Mouse (Mus musculus) adrenal gland, postnatal 14 days (tissue): ENCODE data around the gene Tmem176b. TPM values are rescaled to one million over a fixed set of nuclear protein-coding genes. Genes with fewer than 3 reads are reported as not detected.
"Not testable (repeated sequence)": the region's sequence is repeated elsewhere in the genome, so short reads cannot be mapped to it uniquely, and the experiment has no call there.

ENCODE experiments used
- DNase-seq: peaks from one replicate; pipeline ENCODE4 v3.0.0; 2021; ENCODE audit warnings: mixed read lengths
- total RNA-seq: library from RNA; stranded (reverse); gene quantifications from 2 replicates; pipeline ENCODE4 v1.2.3, GENCODE M21; 2021

Tmem176b gene
- total RNA-seq, 1 experiment from 2014 or later, result 324 TPM

DNA sequence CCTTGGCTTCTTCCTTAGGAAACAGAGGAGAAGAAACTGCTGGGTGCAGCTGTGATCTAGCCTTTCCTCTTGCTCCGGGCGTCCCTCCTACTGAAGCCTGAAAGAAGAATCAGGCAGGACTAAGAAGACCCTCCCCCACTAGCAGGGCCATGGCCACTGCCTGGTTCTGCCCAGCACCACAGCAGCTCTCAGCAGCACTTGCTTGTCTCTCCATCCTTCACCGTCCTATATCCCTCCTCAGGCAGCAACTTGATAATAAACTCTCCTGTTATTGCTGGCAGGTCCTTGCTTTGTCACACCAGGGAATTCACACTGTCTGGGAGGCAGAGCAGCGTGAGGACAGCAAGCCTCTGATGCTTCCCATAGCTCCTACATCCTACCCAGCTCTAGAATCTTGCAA, 3.8 kb upstream of the Tmem176b start:
- DNase-seq, result no peak

GRCm38 (mm10) chr6:48842111-48842842, 981 bp upstream of the Tmem176b start:
- DNase-seq, result peak; percentile 79

- DNase-seq, result peak; percentile 77
Measured at GRCm38 (mm10) chr6:48840371-48840969, 826 bp downstream of the Tmem176b start, which contains the start of gene Tmem176a. Gene Tmem176a, plus strand, starts transcription at chr6:48840919.

- DNase-seq, result peak; percentile 29
Measured at GRCm38 (mm10) chr6:48838321-48839080, 2.8 kb downstream of the Tmem176b start.

DNA sequence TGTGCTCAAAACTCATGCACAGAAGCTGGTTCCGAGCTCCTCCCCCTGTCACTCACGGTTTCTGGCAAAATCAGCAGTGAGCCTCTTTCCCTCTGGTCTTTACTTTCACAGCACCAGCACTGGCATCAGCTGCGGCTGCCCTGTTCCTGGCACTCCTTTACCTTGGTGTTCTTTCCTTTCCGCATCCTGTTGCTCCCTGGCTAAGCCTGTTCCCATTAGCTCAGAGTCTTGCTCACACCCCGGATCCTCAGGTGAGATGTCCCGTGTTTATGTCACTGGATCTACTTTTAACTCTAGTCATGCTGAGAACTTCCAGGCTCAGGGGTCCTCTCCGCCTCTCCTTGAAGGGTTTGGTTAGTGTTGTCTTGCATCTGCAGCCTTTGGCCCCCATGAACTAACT, 3.8 kb downstream of the Tmem176b start:
- DNase-seq, result no peak

- no peak for DNase-seq
Measured at GRCm38 (mm10) chr6:48836146-48836545, 5.2 kb downstream of the Tmem176b start.

DNA sequence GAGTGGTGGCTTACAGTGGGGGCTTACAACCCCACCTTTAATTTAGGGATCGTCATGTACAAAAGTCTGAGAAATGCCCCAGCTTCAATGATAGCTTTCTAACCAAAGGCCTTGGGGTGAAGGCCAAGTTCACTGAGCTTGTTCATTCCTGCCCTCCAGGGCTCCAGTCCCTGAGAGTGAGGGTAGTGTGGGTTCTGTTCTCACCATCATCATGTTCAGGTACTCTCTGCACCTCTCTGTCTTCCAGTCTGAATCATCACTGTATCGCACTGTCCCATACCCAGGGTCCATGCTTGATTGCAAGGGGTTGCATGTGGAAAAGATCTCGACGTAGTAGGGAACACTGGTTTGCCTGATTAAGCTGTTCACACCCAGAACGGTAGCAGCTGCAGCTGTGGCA, 6.1 kb downstream of the Tmem176b start:
- no peak for DNase-seq

- no peak for DNase-seq
Measured at GRCm38 (mm10) chr6:48833515-48833914, 7.8 kb downstream of the Tmem176b start.

GRCm38 (mm10) chr6:48832426-48832825, 8.9 kb downstream of the Tmem176b start:
- no peak for DNase-seq

GRCm38 (mm10) chr6:48831141-48831540, 10.2 kb downstream of the Tmem176b start:
- peak; percentile 64 for DNase-seq

DNA sequence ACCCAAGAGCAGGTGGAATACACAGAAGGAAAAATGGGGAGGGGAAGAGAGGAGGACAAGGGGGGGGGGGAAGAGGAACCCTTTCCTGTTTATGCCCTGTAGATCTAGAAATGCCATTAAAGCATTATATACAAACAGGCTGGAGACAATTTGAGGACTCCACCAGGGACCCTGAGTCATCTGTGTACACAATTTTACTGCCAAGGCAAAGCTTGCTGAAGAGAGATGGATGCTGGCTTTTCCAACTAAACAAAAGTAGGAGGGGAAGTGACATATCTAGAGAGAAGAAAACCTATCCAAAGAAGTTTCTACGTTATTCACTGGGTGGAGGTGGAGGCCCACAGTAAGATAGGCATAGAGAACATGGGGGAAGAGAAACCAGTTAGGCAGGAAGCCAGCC, 11.1 kb downstream of the Tmem176b start:
- DNase-seq, result no peak

DNA sequence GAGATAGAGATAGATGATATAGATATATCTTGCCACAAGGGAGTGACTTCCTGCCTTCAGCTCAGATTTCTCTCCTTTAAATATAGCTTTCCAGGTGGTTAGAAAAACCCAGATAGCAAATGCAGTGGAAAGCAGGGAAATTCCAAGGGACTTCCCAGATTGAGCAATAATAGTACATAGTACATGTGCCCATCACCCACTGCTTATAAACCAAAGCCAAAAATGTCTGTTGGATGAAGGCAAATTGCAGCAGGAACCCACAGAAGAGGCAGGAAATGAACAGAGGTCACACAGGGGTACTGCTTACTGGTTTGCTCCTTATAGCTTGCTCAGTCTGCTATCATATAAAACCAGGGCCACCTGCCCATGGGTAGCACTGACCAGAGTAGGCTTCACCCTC, 11.6 kb downstream of the Tmem176b start:
- DNase-seq, result no peak

DNA sequence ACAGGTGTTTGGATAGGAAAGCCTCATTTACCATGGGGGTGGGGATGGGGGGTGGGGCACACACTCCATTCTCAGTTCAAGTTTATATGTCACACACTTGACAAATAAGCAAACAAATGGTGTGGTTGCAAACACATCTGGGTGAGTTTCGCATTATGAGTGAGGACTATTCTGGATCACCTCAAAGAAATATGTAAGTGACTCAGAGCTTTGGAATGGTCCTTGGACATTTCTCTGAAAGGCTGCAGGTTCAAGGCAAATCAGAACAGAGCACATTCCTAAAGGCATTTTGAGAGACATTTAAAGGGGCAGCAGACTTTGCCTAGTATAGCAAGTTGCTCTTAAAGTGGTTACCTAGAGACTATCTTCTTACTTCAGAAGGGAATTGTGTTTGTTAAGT, 12.3 kb downstream of the Tmem176b start:
- DNase-seq, result no peak

DNA sequence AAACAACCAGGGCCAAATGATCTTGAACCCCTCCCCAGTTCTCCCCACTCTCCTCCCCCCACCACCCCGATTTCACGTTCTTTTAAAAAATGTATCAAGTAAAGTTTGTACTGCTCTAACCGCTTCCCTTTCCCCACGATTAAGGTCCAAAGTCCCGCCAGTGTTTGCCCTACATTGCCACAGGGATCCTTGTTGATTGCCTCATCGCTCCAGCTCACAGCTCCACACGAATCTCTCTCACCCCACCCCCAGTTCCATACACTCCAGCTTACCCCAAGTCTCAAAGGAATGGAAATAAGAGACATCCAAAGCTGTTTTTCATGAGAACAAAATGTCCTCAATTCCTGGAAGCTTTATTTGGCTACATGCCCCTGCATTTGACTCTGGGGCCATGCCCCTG, 16.3 kb downstream of the Tmem176b start:
- no peak for DNase-seq

- DNase-seq, result not testable (repeated sequence)
Measured at GRCm38 (mm10) chr6:48821991-48822785, 19.1 kb downstream of the Tmem176b start.

DNA sequence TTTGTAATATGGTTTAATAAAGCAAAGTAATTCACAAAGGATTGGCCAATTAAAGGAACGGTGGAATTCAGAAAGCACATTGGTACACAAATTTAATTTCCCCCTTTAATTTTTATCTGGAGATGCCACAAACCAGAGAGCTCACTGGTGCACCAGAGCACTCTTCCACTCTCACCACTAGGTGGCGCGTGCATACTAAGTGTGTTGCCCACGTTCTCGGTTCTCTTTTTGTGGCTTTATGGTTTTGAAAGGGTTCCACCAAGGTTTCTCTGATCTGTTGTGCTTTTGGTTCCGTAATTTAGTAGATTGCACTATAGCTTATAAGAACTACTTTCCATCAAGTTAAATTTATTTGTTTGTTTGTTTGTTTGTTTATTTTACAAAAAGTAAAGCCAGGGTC, 23.5 kb downstream of the Tmem176b start:
- DNase-seq, result peak; percentile 87

- no peak for DNase-seq
Measured at GRCm38 (mm10) chr6:48815013-48815412, 26.3 kb downstream of the Tmem176b start.

DNA sequence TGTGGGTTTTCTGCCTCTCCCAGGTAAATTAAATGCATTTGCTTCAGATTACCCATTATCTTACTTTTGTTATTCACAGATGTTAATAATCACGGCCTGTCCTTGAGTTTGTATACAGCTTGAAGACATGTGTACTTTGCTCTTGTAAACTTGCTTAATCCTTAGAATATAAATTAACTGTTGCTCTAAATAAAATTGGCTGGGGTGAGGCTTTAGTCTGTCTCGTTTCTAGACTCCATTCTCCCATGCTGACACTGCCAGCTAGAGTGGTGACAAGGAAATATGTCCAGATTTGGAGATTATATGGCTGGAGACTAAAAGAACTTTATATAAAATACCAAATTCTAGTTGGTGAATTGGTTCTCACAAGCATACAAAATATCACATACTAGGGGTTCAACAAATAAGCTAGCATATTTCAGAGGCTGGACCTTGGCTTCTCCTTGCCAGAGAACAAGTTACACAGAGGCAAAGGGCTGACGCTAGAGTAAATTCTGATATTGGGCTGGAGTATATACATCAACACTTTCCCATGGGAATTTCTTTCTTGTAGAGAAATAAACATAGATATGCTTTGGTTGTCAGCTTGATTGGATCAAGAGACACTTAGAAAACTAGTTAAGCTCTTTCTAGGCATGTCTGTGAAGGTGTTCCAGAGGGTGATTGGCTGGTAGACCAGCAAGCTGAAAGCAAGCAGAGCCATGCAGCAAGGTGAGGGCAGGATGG, 31.6 kb downstream of the Tmem176b start:
- DNase-seq, result no peak

DNA sequence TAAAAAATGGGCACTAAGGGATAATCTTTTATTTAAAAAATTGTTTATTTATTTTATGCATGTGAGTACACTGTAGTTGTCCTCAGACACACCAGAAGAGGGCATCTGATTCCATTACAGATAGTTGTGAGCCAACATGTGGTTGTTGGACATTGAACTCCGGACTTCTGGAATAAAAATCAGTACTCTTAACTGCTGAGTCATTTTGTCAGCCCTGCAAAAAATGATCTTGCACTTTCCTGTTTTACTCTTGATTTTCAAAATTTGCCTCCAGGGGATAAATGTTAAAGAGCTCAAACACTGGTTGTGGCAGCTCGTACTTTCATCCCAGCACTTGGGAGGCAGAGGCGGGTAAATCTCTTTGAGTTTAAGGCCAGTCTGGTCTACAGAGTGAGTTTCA, 34.5 kb downstream of the Tmem176b start:
- DNase-seq, result no peak

GRCm38 (mm10) chr6:48804346-48804745, 37.0 kb downstream of the Tmem176b start:
- DNase-seq, result no peak

DNA sequence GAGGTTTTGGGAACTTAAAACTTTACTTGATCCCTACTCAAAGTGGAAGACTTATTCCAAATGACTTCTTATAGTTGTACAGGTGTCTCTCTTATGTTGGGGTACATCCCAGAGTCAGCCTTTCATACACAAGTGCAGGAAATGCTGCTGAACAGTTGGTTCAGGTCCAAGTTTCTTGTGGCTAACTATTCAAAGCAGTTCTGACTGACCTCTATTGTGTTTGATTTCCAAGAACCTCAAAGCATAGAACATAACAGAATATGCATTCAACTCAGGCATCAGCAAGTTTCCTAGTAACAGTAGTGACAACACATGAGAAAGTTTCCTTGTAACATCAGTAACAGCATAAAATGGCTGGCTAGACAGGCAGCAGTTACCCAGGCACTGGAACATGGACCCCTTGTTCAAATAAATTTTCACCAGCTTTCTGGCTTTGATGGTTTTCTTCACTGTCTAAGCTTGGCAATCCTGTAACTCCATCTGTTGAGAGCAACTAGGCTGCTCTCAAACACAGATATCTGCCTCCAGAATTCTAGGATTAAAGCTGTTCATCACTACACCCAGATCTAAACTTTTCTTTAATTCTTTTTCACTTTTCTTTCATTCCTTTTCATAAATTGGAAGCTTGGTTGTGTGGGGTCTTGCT, 37.8 kb downstream of the Tmem176b start:
- DNase-seq, result no peak
